Mouse (Mus musculus): ENCODE measurements around the gene Nav1.

GRCm38 (mm10) chr1:135429901-135430668 is 177.0 kb downstream of the Nav1 start, which contains the start of gene Ipo9:
- TF ChIP-seq CTCF (IDR thresholded peaks at IDR 0.05; ENCODE audit: low read depth, low read length) (peak; percentile 78), POLR2A (IDR thresholded peaks at IDR 0.05; ENCODE audit: extremely low read depth, insufficient read depth, low read length) (peak; percentile 44; the same call in 1 of the 2 replicates)

Data from liver, adult 2 months (tissue).